Mouse (Mus musculus) G1E (cell line): Measurements from ENCODE around the gene Dnajc7.

Source experiments
- CTCF ChIP-seq: IDR thresholded peaks from 2 replicates; pipeline ENCODE4 v1.5.1; 2012; ENCODE audit warnings: low read depth, low read length, inconsistent platforms, mixed read lengths
- GATA2 ChIP-seq: IDR thresholded peaks from 2 replicates; pipeline ENCODE4 v1.6.1; 2012; ENCODE audit warnings: low read depth, low read length, inconsistent platforms, borderline replicate concordance

- TF ChIP-seq CTCF (no peak), GATA2 (no peak)
These were observed 78.4 kb downstream of the Dnajc7 start for GRCm38 (mm10) chr11:100541577-100541976.
